Mouse (Mus musculus): ENCODE data around the gene Scrt2. TPM values are rescaled to one million over a fixed set of nuclear protein-coding genes. Genes with fewer than 3 reads are reported as not detected.

Scrt2 gene
- polyA plus RNA-seq, 1 experiment from 2014 or later, result not detected

DNA sequence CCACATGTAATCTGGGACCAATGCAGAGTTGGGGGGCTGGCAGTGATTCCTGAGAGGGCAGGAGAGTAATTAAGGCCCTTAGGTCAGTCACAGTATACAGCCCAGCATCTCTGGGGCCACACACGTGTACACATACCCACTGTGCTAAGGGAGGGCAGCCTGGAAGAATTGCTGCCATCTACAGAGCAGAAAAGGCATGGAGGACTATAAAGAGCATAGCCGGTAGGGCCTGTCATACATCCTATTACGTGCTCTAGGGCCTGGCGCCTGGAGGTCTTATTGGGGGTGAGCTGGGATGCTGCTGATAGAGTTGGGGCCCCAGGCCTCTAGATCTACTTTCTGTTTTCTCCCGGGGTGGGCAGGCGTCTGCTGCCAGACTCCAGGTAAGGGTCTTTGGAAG is 5.1 kb downstream of the Scrt2 start:
- DNase-seq (ENCODE audit: low spot score), result no peak
- Histone ChIP-seq H3K9me3 (ENCODE audit: control insufficient read depth, low read length) (no peaks in the 10 kb centered on the region), H3K9ac (ENCODE audit: low read depth, low read length) (no peak overlapping the region), H3K27me3 (replicated peaks; ENCODE audit: control insufficient read depth, insufficient read depth, low read length) (peaks cover 63% of the 10 kb centered on the region), H3K36me3 (ENCODE audit: control insufficient read depth, insufficient read depth, low read length) (no peaks in the 10 kb centered on the region), H3K4me3 (ENCODE audit: low read depth, low read length) (no peak overlapping the region), H3K27ac (ENCODE audit: low read depth, low read length) (no peak overlapping the region), H3K4me2 (no peak overlapping the region), H3K4me1 (replicated peaks; ENCODE audit: control insufficient read depth, insufficient read depth, low read length) (0 out of 2 replicates have a peak, but pooled peaks cover 3% of the 10 kb centered on the region)
- no peak for ATAC-seq (replicated peaks; ENCODE audit: low FRiP score)
- 70% methylated on average over 6 of the region's 6 CpGs for WGBS

DNA sequence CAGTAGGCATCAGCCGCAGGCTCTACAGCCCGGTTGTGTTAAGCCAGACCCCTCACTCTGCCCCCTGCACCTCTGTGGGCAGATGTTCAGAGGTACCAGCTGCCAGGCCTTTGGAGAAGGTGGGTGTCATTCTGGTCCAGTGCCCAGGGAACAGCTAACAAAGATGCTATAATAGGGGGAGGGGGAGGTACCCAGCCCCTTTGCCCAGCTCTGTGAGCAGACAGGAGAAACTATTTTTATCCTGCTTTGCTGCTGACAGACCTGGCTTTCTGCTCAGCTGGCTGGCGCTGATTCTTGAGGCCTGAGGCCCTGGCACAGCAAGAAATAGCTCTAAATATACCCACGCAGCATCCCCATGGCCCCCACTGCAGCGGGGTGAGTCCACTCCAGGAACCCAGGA is 5.8 kb downstream of the Scrt2 start:
- no peak overlapping the region for H3K9ac ChIP-seq (ENCODE audit: low read depth, low read length)
- no peaks in the 10 kb centered on the region for H3K9me3 ChIP-seq (ENCODE audit: control insufficient read depth, low read length)
- H3K27me3 ChIP-seq (replicated peaks; ENCODE audit: control insufficient read depth, insufficient read depth, low read length), result peaks cover 63% of the 10 kb centered on the region
- WGBS, result 72% methylated on average over 5 of the region's 5 CpGs
- H3K4me3 ChIP-seq (ENCODE audit: low read depth, low read length), result no peak overlapping the region
- H3K36me3 ChIP-seq (ENCODE audit: control insufficient read depth, insufficient read depth, low read length), result no peaks in the 10 kb centered on the region
- H3K27ac ChIP-seq (ENCODE audit: low read depth, low read length), result no peak overlapping the region
- no peak overlapping the region for H3K4me2 ChIP-seq
- DNase-seq (ENCODE audit: low spot score) (no peak), ATAC-seq (replicated peaks; ENCODE audit: low FRiP score) (no peak)
- 0 out of 2 replicates have a peak, but pooled peaks cover under 1% of the 10 kb centered on the region for H3K4me1 ChIP-seq (replicated peaks; ENCODE audit: control insufficient read depth, insufficient read depth, low read length)

DNA sequence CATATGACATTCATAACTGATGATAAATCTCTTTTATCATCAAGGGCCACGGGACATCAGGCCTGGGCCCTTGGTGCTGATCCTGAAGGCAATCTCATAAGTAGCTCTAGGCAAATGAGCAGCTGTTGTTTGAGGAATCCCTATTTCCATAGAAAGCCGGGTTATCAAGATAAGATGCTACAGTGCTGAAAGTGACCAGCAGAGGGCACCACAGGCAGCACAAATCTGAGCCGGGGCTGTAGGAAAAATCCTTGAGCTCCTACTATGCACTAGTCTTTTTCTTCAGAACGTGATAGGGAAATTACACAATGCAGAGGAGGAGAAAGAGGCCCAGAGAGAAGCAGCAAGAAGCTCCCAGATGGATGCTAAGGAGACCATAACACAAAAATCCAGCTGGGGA is 7.7 kb downstream of the Scrt2 start:
- WGBS, result 16% methylated on average over 4 of the region's 4 CpGs
- no peaks in the 10 kb centered on the region for H3K9me3 ChIP-seq (ENCODE audit: control insufficient read depth, low read length)
- H3K27ac ChIP-seq (ENCODE audit: low read depth, low read length), result no peak overlapping the region
- no peak overlapping the region for H3K4me3 ChIP-seq (ENCODE audit: low read depth, low read length)
- DNase-seq (ENCODE audit: low spot score) (no peak), ATAC-seq (replicated peaks; ENCODE audit: low FRiP score) (no peak)
- H3K36me3 ChIP-seq (ENCODE audit: control insufficient read depth, insufficient read depth, low read length), result no peaks in the 10 kb centered on the region
- peaks cover 5% of the 10 kb centered on the region; the same call in 1 of the 2 replicates for H3K4me1 ChIP-seq (replicated peaks; ENCODE audit: control insufficient read depth, insufficient read depth, low read length)
- peaks cover 63% of the 10 kb centered on the region for H3K27me3 ChIP-seq (replicated peaks; ENCODE audit: control insufficient read depth, insufficient read depth, low read length)
- H3K9ac ChIP-seq (ENCODE audit: low read depth, low read length), result no peak overlapping the region
- no peak overlapping the region for H3K4me2 ChIP-seq

- Histone ChIP-seq H3K9ac (ENCODE audit: low read depth, low read length) (no peak overlapping the region), H3K27me3 (replicated peaks; ENCODE audit: control insufficient read depth, insufficient read depth, low read length) (peaks cover 63% of the 10 kb centered on the region), H3K27ac (ENCODE audit: low read depth, low read length) (no peak overlapping the region), H3K4me3 (ENCODE audit: low read depth, low read length) (no peak overlapping the region), H3K36me3 (ENCODE audit: control insufficient read depth, insufficient read depth, low read length) (no peaks in the 10 kb centered on the region), H3K4me1 (replicated peaks; ENCODE audit: control insufficient read depth, insufficient read depth, low read length) (peaks cover 5% of the 10 kb centered on the region; the same call in 1 of the 2 replicates), H3K9me3 (ENCODE audit: control insufficient read depth, low read length) (no peaks in the 10 kb centered on the region), H3K4me2 (no peak overlapping the region)
- no peak for ATAC-seq (replicated peaks; ENCODE audit: low FRiP score)
- WGBS, result 74% methylated on average over 5 of the region's 5 CpGs
- DNase-seq (ENCODE audit: low spot score), result no peak
Measured at GRCm38 (mm10) chr2:152089581-152089980, 8.3 kb downstream of the Scrt2 start.

GRCm38 (mm10) chr2:152090486-152090885 is 9.2 kb downstream of the Scrt2 start:
- H3K4me3 ChIP-seq (ENCODE audit: low read depth, low read length), result no peak overlapping the region
- H3K9ac ChIP-seq (ENCODE audit: low read depth, low read length), result no peak overlapping the region
- no peaks in the 10 kb centered on the region for H3K36me3 ChIP-seq (ENCODE audit: control insufficient read depth, insufficient read depth, low read length)
- WGBS, result 82% methylated on average over 5 of the region's 5 CpGs
- H3K27me3 ChIP-seq (replicated peaks; ENCODE audit: control insufficient read depth, insufficient read depth, low read length), result peaks cover 68% of the 10 kb centered on the region
- peaks cover 5% of the 10 kb centered on the region; the same call in 1 of the 2 replicates for H3K4me1 ChIP-seq (replicated peaks; ENCODE audit: control insufficient read depth, insufficient read depth, low read length)
- no peaks in the 10 kb centered on the region for H3K9me3 ChIP-seq (ENCODE audit: control insufficient read depth, low read length)
- H3K4me2 ChIP-seq, result no peak overlapping the region
- DNase-seq (ENCODE audit: low spot score), result no peak
- no peak for ATAC-seq (replicated peaks; ENCODE audit: low FRiP score)
- H3K27ac ChIP-seq (ENCODE audit: low read depth, low read length), result no peak overlapping the region

DNA sequence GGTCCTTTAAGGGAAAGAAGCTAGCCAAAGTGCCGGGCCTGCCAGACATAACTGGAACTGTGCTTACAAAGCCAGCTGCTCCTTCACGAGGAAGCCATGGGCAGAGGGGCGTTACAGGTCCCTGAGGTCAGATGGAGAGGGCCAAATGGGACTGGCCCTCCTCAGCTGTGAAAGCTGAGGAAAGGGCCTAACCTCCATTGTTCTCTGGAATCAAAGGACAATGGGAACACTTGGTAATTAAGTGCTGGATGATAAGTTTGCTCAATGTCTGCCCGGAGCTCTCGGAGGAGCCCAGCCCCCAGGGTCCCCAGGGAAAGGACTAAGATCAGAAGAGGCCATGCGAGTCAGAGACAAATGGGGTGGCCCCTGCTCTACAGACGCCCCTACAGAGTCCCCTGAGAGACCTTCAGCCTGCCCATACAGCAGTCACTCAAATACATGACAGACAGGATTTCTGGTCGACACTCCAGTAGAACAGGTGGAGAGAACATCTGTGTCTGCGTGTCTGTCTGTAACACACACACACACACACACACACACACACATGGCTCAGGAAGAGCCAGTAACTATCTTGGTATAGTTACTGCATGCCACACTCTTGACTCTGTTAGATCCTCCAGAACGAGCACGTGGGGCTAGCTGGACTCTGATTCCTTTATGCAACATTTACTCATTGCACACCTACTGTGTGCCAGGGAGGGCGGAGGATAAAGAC is 10.2 kb downstream of the Scrt2 start:
- Histone ChIP-seq H3K9me3 (ENCODE audit: control insufficient read depth, low read length) (no peaks in the 10 kb centered on the region), H3K27ac (ENCODE audit: low read depth, low read length) (no peak overlapping the region), H3K36me3 (ENCODE audit: control insufficient read depth, insufficient read depth, low read length) (no peaks in the 10 kb centered on the region), H3K9ac (ENCODE audit: low read depth, low read length) (no peak overlapping the region), H3K4me1 (replicated peaks; ENCODE audit: control insufficient read depth, insufficient read depth, low read length) (peaks cover 5% of the 10 kb centered on the region; the same call in 1 of the 2 replicates), H3K27me3 (replicated peaks; ENCODE audit: control insufficient read depth, insufficient read depth, low read length) (peaks cover 75% of the 10 kb centered on the region), H3K4me3 (ENCODE audit: low read depth, low read length) (no peak overlapping the region), H3K4me2 (no peak overlapping the region)
- 36% methylated on average over 12 of the region's 12 CpGs for WGBS
- ATAC-seq (replicated peaks; ENCODE audit: low FRiP score) (no peak), DNase-seq (ENCODE audit: low spot score) (no peak)

GRCm38 (mm10) chr2:152092927-152093326 is 11.6 kb downstream of the Scrt2 start:
- Histone ChIP-seq H3K4me1 (replicated peaks; ENCODE audit: control insufficient read depth, insufficient read depth, low read length) (peaks cover 5% of the 10 kb centered on the region; the same call in 1 of the 2 replicates), H3K27me3 (replicated peaks; ENCODE audit: control insufficient read depth, insufficient read depth, low read length) (peaks cover 76% of the 10 kb centered on the region), H3K27ac (ENCODE audit: low read depth, low read length) (no peak overlapping the region), H3K9me3 (ENCODE audit: control insufficient read depth, low read length) (no peaks in the 10 kb centered on the region), H3K4me2 (peak overlapping the region; percentile 61; the same call in 1 of the 2 replicates), H3K9ac (ENCODE audit: low read depth, low read length) (no peak overlapping the region), H3K36me3 (ENCODE audit: control insufficient read depth, insufficient read depth, low read length) (no peaks in the 10 kb centered on the region), H3K4me3 (ENCODE audit: low read depth, low read length) (peak overlapping the region; percentile 44)
- ATAC-seq (replicated peaks; ENCODE audit: low FRiP score) (0 out of 2 replicates have a peak, but pooled peaks have one; percentile 16), DNase-seq (ENCODE audit: low spot score) (no peak)
- WGBS, result 5% methylated on average over 45 of the region's 45 CpGs

DNA sequence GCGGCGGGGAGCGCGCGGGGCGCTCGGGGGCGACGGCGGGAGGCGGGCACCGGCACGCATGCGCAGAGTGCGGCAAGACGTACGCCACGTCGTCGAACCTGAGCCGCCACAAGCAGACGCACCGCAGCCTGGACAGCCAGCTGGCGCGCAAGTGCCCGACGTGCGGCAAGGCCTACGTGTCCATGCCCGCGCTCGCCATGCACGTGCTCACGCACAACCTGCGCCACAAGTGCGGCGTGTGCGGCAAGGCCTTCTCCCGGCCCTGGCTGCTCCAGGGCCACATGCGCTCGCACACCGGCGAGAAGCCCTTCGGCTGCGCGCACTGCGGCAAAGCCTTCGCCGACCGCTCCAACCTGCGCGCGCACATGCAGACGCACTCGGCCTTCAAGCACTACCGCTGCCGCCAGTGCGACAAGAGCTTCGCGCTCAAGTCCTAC is 12.0 kb downstream of the Scrt2 start:
- no peak for DNase-seq (ENCODE audit: low spot score)
- Histone ChIP-seq H3K4me2 (peak overlapping the region; percentile 61), H3K9me3 (ENCODE audit: control insufficient read depth, low read length) (no peaks in the 10 kb centered on the region), H3K4me3 (ENCODE audit: low read depth, low read length) (peak overlapping the region; percentile 44), H3K27ac (ENCODE audit: low read depth, low read length) (no peak overlapping the region), H3K4me1 (replicated peaks; ENCODE audit: control insufficient read depth, insufficient read depth, low read length) (peaks cover 5% of the 10 kb centered on the region; the same call in 1 of the 2 replicates), H3K36me3 (ENCODE audit: control insufficient read depth, insufficient read depth, low read length) (no peaks in the 10 kb centered on the region), H3K9ac (ENCODE audit: low read depth, low read length) (no peak overlapping the region), H3K27me3 (replicated peaks; ENCODE audit: control insufficient read depth, insufficient read depth, low read length) (peaks cover 76% of the 10 kb centered on the region)
- WGBS, result 2% methylated on average over 59 of the region's 60 CpGs
- ATAC-seq (replicated peaks; ENCODE audit: low FRiP score), result no peak
